Comparison of ENCODE assay signal across 15 mouse cellular contexts in genomic region chr15:99600986-99601822, GRCm38 (mm10). TPM values are rescaled to one million over a fixed set of nuclear protein-coding genes. Genes with fewer than 3 reads are reported as not detected.
DNase-seq lines count a peak whose midpoint lies in the region; ATAC-seq and TF ChIP-seq lines count a peak whose summit lies in the region.
"Had no signal": no experiment of that assay in that cellular context is flagged by ENCODE, and none has a peak within 500 bp of the region (broad histone marks: within the 10 kb centered on the region; RNA-seq: fewer than 3 reads in every experiment).

TSS of gene Aqp6 (plus strand) at chr15:99601400.

- no peak for TF ChIP-seq CTCF in E14TG2a.4 (conservative IDR thresholded peaks at IDR 0.05; ENCODE audit: low read length)

- peaks cover 90% of the 10 kb centered on the region for H3K4me1 ChIP-seq in forebrain, embryonic 10.5 days
- H3K4me1 ChIP-seq in forebrain, embryonic 15.5 days = peaks cover 27% of the 10 kb centered on the region
- H3K4me1 ChIP-seq in E14TG2a.4 (replicated peaks; ENCODE audit: low read depth, low read length) = peaks cover 41% of the 10 kb centered on the region
- peaks cover 41% of the 10 kb centered on the region for H3K4me1 ChIP-seq in hindbrain, embryonic 15.5 days (replicated peaks)

- H3K4me3 ChIP-seq in forebrain, embryonic 10.5 days = peak within 1 kb of the TSS; percentile 5; the same call in 1 of the 2 replicates
- no peak within 1 kb of the TSS for H3K4me3 ChIP-seq in forebrain, embryonic 15.5 days
- H3K4me3 ChIP-seq in E14TG2a.4 (replicated peaks; ENCODE audit: low read length) = peak within 1 kb of the TSS; percentile 68
- H3K4me3 ChIP-seq in hindbrain, embryonic 15.5 days = no peak within 1 kb of the TSS
- H3K4me3 ChIP-seq: heart, adult 2 months; kidney, embryonic 15.5 days had no signal

- peak within 1 kb of the TSS; percentile 44 for H3K27ac ChIP-seq in forebrain, embryonic 10.5 days
- H3K27ac ChIP-seq in forebrain, embryonic 15.5 days (replicated peaks) = no peak within 1 kb of the TSS
- H3K27ac ChIP-seq in hindbrain, embryonic 15.5 days (replicated peaks) = peak within 1 kb of the TSS; percentile 65
- H3K27ac ChIP-seq: heart, adult 2 months; kidney, embryonic 15.5 days had no signal

- no peaks in the 10 kb centered on the region for H3K9me3 ChIP-seq in forebrain, embryonic 10.5 days
- no peaks in the 10 kb centered on the region for H3K9me3 ChIP-seq in forebrain, embryonic 15.5 days
- H3K9me3 ChIP-seq in E14TG2a.4 (ENCODE audit: low read length) = no peaks in the 10 kb centered on the region
- H3K9me3 ChIP-seq in hindbrain, embryonic 15.5 days = no peaks in the 10 kb centered on the region
- H3K9me3 ChIP-seq: kidney, embryonic 15.5 days had no signal

- H3K36me3 ChIP-seq in forebrain, embryonic 10.5 days (replicated peaks) = no peaks in the 10 kb centered on the region
- no peaks in the 10 kb centered on the region for H3K36me3 ChIP-seq in forebrain, embryonic 15.5 days
- H3K36me3 ChIP-seq in E14TG2a.4 (ENCODE audit: insufficient read depth, low read length) = no peaks in the 10 kb centered on the region
- no peaks in the 10 kb centered on the region for H3K36me3 ChIP-seq in hindbrain, embryonic 15.5 days
- H3K36me3 ChIP-seq: kidney, embryonic 15.5 days had no signal

- peaks cover 93% of the 10 kb centered on the region for H3K27me3 ChIP-seq in forebrain, embryonic 10.5 days (ENCODE audit: poor library complexity, severe bottlenecking)
- H3K27me3 ChIP-seq in forebrain, embryonic 15.5 days = peaks cover 3% of the 10 kb centered on the region; the same call in 1 of the 2 replicates
- H3K27me3 ChIP-seq in E14TG2a.4 (ENCODE audit: insufficient read depth, low read length) = peaks cover 71% of the 10 kb centered on the region
- no peaks in the 10 kb centered on the region for H3K27me3 ChIP-seq in hindbrain, embryonic 15.5 days

- no peak for ATAC-seq in forebrain, embryonic 15.5 days (replicated peaks)
- ATAC-seq in hindbrain, embryonic 15.5 days (ENCODE audit: low FRiP score, low read depth) = no peak
- ATAC-seq: activated CD4-positive, CD25-positive, alpha-beta regulatory T cell, adult 4 months; forebrain, postnatal 0 days had no signal

- WGBS in forebrain, embryonic 10.5 days = 58% methylated on average over 22 of the region's 22 CpGs
- WGBS in forebrain, embryonic 15.5 days = 60% methylated on average over 22 of the region's 22 CpGs
- 46% methylated on average over 22 of the region's 22 CpGs for WGBS in hindbrain, embryonic 15.5 days

- H3K9ac ChIP-seq in forebrain, embryonic 15.5 days (replicated peaks) = no peak within 1 kb of the TSS
- no peak within 1 kb of the TSS for H3K9ac ChIP-seq in hindbrain, embryonic 15.5 days
- H3K9ac ChIP-seq: forebrain, postnatal 0 days; kidney, embryonic 15.5 days had no signal

- H3K4me2 ChIP-seq in forebrain, embryonic 15.5 days (replicated peaks) = no peak within 1 kb of the TSS
- no peak within 1 kb of the TSS for H3K4me2 ChIP-seq in hindbrain, embryonic 15.5 days
- H3K4me2 ChIP-seq: kidney, embryonic 15.5 days had no signal

- DNase-seq in forebrain, embryonic 10.5 days (ENCODE audit: extremely low spot score, low spot score) = no peak
- peak; percentile 92 for DNase-seq in cerebellum, adult 9-11 months
- no peak for DNase-seq in embryo, embryonic 11 days
- DNase-seq in ovary, adult 18-20 months (ENCODE audit: low spot score) = no peak
- DNase-seq in kidney, postnatal 10 days = no peak
- DNase-seq: forebrain, postnatal 0 days; heart, adult 2 months; left cerebral cortex, postnatal 4 days; lung, adult 2 months had no signal

RNA-seq across cellular contexts. Expression of gene Aqp6, which starts in this region (rescaled TPM):
- not detected in 2 replicates for polyA plus RNA-seq in forebrain, embryonic 10.5 days (2016; fragmentation: Nextera tagmentation; extraction: Ambion mirVana)
- not detected in 2 replicates for polyA plus RNA-seq in forebrain, embryonic 15.5 days (2015; fragmentation: Nextera tagmentation; extraction: Ambion mirVana)
- polyA plus RNA-seq in hindbrain, embryonic 15.5 days (2015; fragmentation: Nextera tagmentation; extraction: Ambion mirVana) = 0.78 and 1.00 TPM in 2 replicates
- polyA plus RNA-seq: activated CD4-positive, CD25-positive, alpha-beta regulatory T cell, adult 4 months; forebrain, postnatal 0 days; kidney, embryonic 15.5 days; lung, adult 2 months; testis, adult 2 months had no signal

Comparison
In these comparisons a context has a peak if more than half of its experiments do, and no peak if none do; other contexts are left out.
1. H3K4me3 ChIP-seq: peak in forebrain, embryonic 10.5 days (single experiment) and E14TG2a.4 (single experiment); none in forebrain, embryonic 15.5 days (single experiment) and hindbrain, embryonic 15.5 days (single experiment).